ENCODE assay signal across 12 mouse cellular contexts in genomic region chr7:98482551-98483267, GRCm38 (mm10). TPM values are rescaled to one million over a fixed set of nuclear protein-coding genes. Genes with fewer than 3 reads are reported as not detected.
DNase-seq lines count a peak whose midpoint lies in the region; ATAC-seq and TF ChIP-seq lines count a peak whose summit lies in the region.
"Had no signal": no experiment of that assay in that cellular context is flagged by ENCODE, and none has a peak within 500 bp of the region (broad histone marks: within the 10 kb centered on the region; RNA-seq: fewer than 3 reads in every experiment).

No protein-coding gene starts in this region.

- H3K4me1 ChIP-seq in kidney, adult 2 months (ENCODE audit: control insufficient read depth, insufficient read depth, low read length), result peaks cover 6% of the 10 kb centered on the region; the same call in 1 of the 2 replicates
- peaks cover 39% of the 10 kb centered on the region for H3K4me1 ChIP-seq in embryonic facial prominence, embryonic 15.5 days
- peaks cover 45% of the 10 kb centered on the region for H3K4me1 ChIP-seq in kidney, embryonic 15.5 days
- peaks cover 9% of the 10 kb centered on the region; the same call in 1 of the 2 replicates for H3K4me1 ChIP-seq in lung, postnatal 0 days (ENCODE audit: insufficient read depth, low read depth, low read length)

- H3K9me3 ChIP-seq in embryonic facial prominence, embryonic 15.5 days (replicated peaks), result no peaks in the 10 kb centered on the region
- no peaks in the 10 kb centered on the region for H3K9me3 ChIP-seq in kidney, embryonic 15.5 days (replicated peaks)
- H3K9me3 ChIP-seq in lung, postnatal 0 days (ENCODE audit: low read length), result no peaks in the 10 kb centered on the region
- H3K9me3 ChIP-seq: forebrain, embryonic 15.5 days had no signal

- DNase-seq in kidney, adult 2 months, result peak; percentile 49
- DNase-seq in kidney, adult 8-10 months, result no peak
- peak; percentile 74 for DNase-seq in lung, postnatal 0 days (ENCODE audit: low spot score)
- DNase-seq in left cerebral cortex, adult 9 months (ENCODE audit: low spot score in 2 of 2), result no peak
- DNase-seq in thymus, postnatal 25 days, result no peak
- DNase-seq: layer of hippocampus, adult 9-11 months; thymus, adult 2 months had no signal

- peak overlapping the region; percentile 80 for H3K27ac ChIP-seq in kidney, adult 2 months (ENCODE audit: insufficient read depth, low read depth, low read length)
- H3K27ac ChIP-seq in embryonic facial prominence, embryonic 15.5 days (replicated peaks), result peak overlapping the region; percentile 58
- H3K27ac ChIP-seq in kidney, embryonic 15.5 days, result peak overlapping the region; percentile 84
- H3K27ac ChIP-seq in lung, postnatal 0 days (ENCODE audit: low read length), result peak overlapping the region; percentile 62
- H3K27ac ChIP-seq: forebrain, embryonic 15.5 days had no signal

- ATAC-seq in embryonic facial prominence, embryonic 15.5 days (ENCODE audit: insufficient number of reproducible peaks, low FRiP score, low TSS enrichment, low read depth), result no peak
- ATAC-seq in kidney, embryonic 15.5 days (replicated peaks; ENCODE audit: low FRiP score), result no peak; the same call in 1 of the 2 replicates
- ATAC-seq in lung, postnatal 0 days, result peak; percentile 76
- no peak for ATAC-seq in frontal cortex, adult (ENCODE audit: low TSS enrichment)
- ATAC-seq: forebrain, embryonic 15.5 days had no signal

- WGBS in kidney, adult 2 months, result 42% methylated on average over 12 of the region's 12 CpGs
- 46% methylated on average over 12 of the region's 12 CpGs for WGBS in embryonic facial prominence, embryonic 15.5 days
- WGBS in kidney, embryonic 15.5 days, result 35% methylated on average over 12 of the region's 12 CpGs
- 29% methylated on average over 12 of the region's 12 CpGs for WGBS in lung, postnatal 0 days

- no peak for TF ChIP-seq CTCF in kidney, adult 2 months (conservative IDR thresholded peaks at IDR 0.05; ENCODE audit: insufficient read depth, insufficient read length, low read depth, low read length)
- TF ChIP-seq CTCF in lung, postnatal 0 days (IDR thresholded peaks at IDR 0.05), result no peak

- H3K4me2 ChIP-seq in embryonic facial prominence, embryonic 15.5 days (replicated peaks), result no peak overlapping the region
- peak overlapping the region; percentile 23; the same call in 1 of the 2 replicates for H3K4me2 ChIP-seq in kidney, embryonic 15.5 days
- H3K4me2 ChIP-seq in lung, postnatal 0 days (replicated peaks; ENCODE audit: low read depth, low read length), result peak overlapping the region; percentile 32
- H3K4me2 ChIP-seq: forebrain, embryonic 15.5 days had no signal

- TF ChIP-seq POLR2A in kidney, adult 2 months (IDR thresholded peaks at IDR 0.05; ENCODE audit: low read depth, low read length), result no peak

- H3K9ac ChIP-seq in embryonic facial prominence, embryonic 15.5 days, result no peak overlapping the region
- H3K9ac ChIP-seq in kidney, embryonic 15.5 days, result no peak overlapping the region; the same call in 1 of the 2 replicates
- H3K9ac ChIP-seq in lung, postnatal 0 days (replicated peaks; ENCODE audit: low read depth), result 0 out of 2 replicates have a peak overlapping the region, but pooled peaks have one; percentile 12
- H3K9ac ChIP-seq: forebrain, embryonic 15.5 days had no signal

- TF ChIP-seq EP300 in lung, postnatal 0 days (IDR thresholded peaks at IDR 0.05), result no peak

- H3K27me3 ChIP-seq in kidney, adult 2 months (replicated peaks; ENCODE audit: control insufficient read depth, insufficient read depth, low read length), result no peaks in the 10 kb centered on the region
- H3K27me3 ChIP-seq in embryonic facial prominence, embryonic 15.5 days, result peaks cover 10% of the 10 kb centered on the region; the same call in 1 of the 2 replicates
- H3K27me3 ChIP-seq in kidney, embryonic 15.5 days, result peaks cover 29% of the 10 kb centered on the region
- no peaks in the 10 kb centered on the region for H3K27me3 ChIP-seq in lung, postnatal 0 days (replicated peaks; ENCODE audit: insufficient read depth, low read length)
- H3K27me3 ChIP-seq: forebrain, embryonic 15.5 days had no signal

- H3K36me3 ChIP-seq in kidney, adult 2 months (ENCODE audit: control insufficient read depth, insufficient read depth, low read length), result no peaks in the 10 kb centered on the region
- H3K36me3 ChIP-seq in embryonic facial prominence, embryonic 15.5 days, result no peaks in the 10 kb centered on the region
- H3K36me3 ChIP-seq in kidney, embryonic 15.5 days, result no peaks in the 10 kb centered on the region
- no peaks in the 10 kb centered on the region for H3K36me3 ChIP-seq in lung, postnatal 0 days (ENCODE audit: insufficient read depth, low read length)
- H3K36me3 ChIP-seq: forebrain, embryonic 15.5 days had no signal

- no peak overlapping the region for H3K4me3 ChIP-seq in kidney, adult 2 months (ENCODE audit: insufficient read depth, low read depth, low read length)
- no peak overlapping the region for H3K4me3 ChIP-seq in embryonic facial prominence, embryonic 15.5 days (replicated peaks)
- H3K4me3 ChIP-seq in kidney, embryonic 15.5 days (replicated peaks), result no peak overlapping the region
- no peak overlapping the region for H3K4me3 ChIP-seq in lung, postnatal 0 days (ENCODE audit: low read depth, low read length)
- H3K4me3 ChIP-seq: forebrain, embryonic 15.5 days had no signal

RNA-seq across cellular contexts. Expression of gene Lrrc32, which starts 6.4 kb away (rescaled TPM):
- polyA plus RNA-seq in kidney, adult 2 months (2012; rRNA removed), result 22.1 and 24.7 TPM in 2 replicates
- 7.3 and 8.1 TPM in 2 replicates for polyA plus RNA-seq in embryonic facial prominence, embryonic 15.5 days (2015; fragmentation: Nextera tagmentation; extraction: Ambion mirVana)
- 12.7 and 16.9 TPM in 2 replicates for polyA plus RNA-seq in kidney, embryonic 15.5 days (2015; fragmentation: Nextera tagmentation; extraction: Ambion mirVana)
- 5.7 and 6.4 TPM in 2 replicates for polyA plus RNA-seq in lung, postnatal 0 days (2015; fragmentation: Nextera tagmentation; extraction: Ambion mirVana)

RNA-seq across cellular contexts. Expression of gene Gucy2d, which starts 42.5 kb away (rescaled TPM):
- not detected in 2 replicates for polyA plus RNA-seq in kidney, adult 2 months (2012; rRNA removed)
- polyA plus RNA-seq in embryonic facial prominence, embryonic 15.5 days (2015; fragmentation: Nextera tagmentation; extraction: Ambion mirVana), result 0.11 TPM in 1 of 2 replicates, not detected in the other
- 0.10 TPM in 1 of 2 replicates, not detected in the other for polyA plus RNA-seq in kidney, embryonic 15.5 days (2015; fragmentation: Nextera tagmentation; extraction: Ambion mirVana)
- not detected in 2 replicates for polyA plus RNA-seq in lung, postnatal 0 days (2015; fragmentation: Nextera tagmentation; extraction: Ambion mirVana)
- polyA plus RNA-seq: forebrain, embryonic 15.5 days; neural tube, embryonic 11.5 days had no signal

Comparison
In these comparisons a context has a peak if more than half of its experiments do, and no peak if none do; other contexts are left out.
1. DNase-seq: peak in kidney, adult 2 months (single experiment) and lung, postnatal 0 days (single experiment); none in kidney, adult 8-10 months (0 of 2), left cerebral cortex, adult 9 months (0 of 2) and thymus, postnatal 25 days (single experiment).
2. Peak in every context shown above with its lines, with median percentiles within 50 percentile points of each other: H3K27ac ChIP-seq.